Mouse (Mus musculus): ENCODE results near the gene Plppr3. TPM values are rescaled to one million over a fixed set of nuclear protein-coding genes. Genes with fewer than 3 reads are reported as not detected.
A peak's percentile ranks its signal among the peaks of the same experiment; 100 is the strongest.

Gene Plppr3
- 6.7 and 7.0 TPM in 2 replicates for polyA plus RNA-seq (2012; rRNA removed)
- polyA plus RNA-seq (2014; fragmentation: Nextera tagmentation; extraction: Ambion mirVana), result 2.8 and 3.0 TPM in 2 replicates

DNA sequence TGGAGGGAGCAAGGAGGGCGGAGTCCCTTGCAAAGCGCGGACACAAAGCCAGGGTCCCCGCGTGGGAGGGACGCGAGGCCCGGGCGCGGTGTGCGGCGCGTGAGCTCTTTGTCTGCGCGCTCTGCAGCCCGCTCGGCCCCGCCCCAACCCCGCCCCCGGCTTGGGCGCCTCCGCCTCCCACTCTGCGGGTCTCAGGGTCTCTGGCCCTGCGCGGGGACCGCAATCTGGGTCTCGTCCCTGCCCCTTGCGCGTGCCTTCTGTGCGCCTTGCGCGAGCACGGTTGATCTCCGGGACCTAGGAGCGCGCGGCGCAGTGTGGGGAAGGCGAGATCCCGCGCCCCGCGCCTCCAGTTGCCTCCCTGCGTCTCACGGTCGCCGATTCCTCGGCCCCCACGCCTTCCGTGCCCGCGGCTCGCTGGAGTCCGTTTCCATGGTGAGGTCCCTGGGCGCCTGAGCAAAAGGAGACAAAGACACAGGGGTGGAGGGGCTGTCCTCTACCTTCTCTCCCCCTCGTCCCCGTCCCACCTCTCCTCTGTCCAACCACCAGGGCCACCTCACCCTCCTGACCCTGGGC, at the start of gene Plppr3, which contains the start of gene Prtn3:
Gene Plppr3, minus strand, starts transcription at position 345 of the 573 bp plus-strand sequence.
Gene Prtn3, plus strand, starts transcription at position 187 of the 573 bp plus-strand sequence.
- TF ChIP-seq EP300 (IDR thresholded peaks at IDR 0.05; ENCODE audit: low read depth), result no peak
- TF ChIP-seq CTCF (IDR thresholded peaks at IDR 0.05; ENCODE audit: low read depth), result no peak
- Histone ChIP-seq H3K9ac (replicated peaks) (no peak within 1 kb of the TSS), H3K4me3 (ENCODE audit: insufficient read depth in 1 of 2, low read depth in 2 of 2, low read length in 2 of 2) (peak within 1 kb of the TSS; percentile 39 to 57), H3K27me3 (ENCODE audit: control insufficient read depth, insufficient read depth, low read length) (peaks cover 14% of the 10 kb centered on the region), H3K9me3 (ENCODE audit: control insufficient read depth, low read length) (no peaks in the 10 kb centered on the region), H3K4me2 (ENCODE audit: low read depth) (peak within 1 kb of the TSS; percentile 51), H3K27ac (no peak within 1 kb of the TSS), H3K36me3 (replicated peaks; ENCODE audit: control insufficient read depth, insufficient read depth, low read depth) (no peaks in the 10 kb centered on the region), H3K4me1 (replicated peaks; ENCODE audit: control insufficient read depth in 2 of 2, insufficient read depth in 2 of 2, low read length in 1 of 2) (peaks cover 0 to 7% of the 10 kb centered on the region in 2 experiments; a peak in 3 of 4 replicates)
- no peak for DNase-seq (ENCODE audit: low read depth in 3 of 3, low spot score in 3 of 3)
- no peak for ATAC-seq (ENCODE audit: insufficient read depth)
- WGBS (ENCODE audit: insufficient replicate concordance), result 2% methylated on average over 57 of the region's 57 CpGs

GRCm38 (mm10) chr10:79921572-79921971, 47.1 kb upstream of the Plppr3 start:
- ATAC-seq (ENCODE audit: insufficient read depth), result no peak
- no peak for DNase-seq (ENCODE audit: low read depth in 3 of 3, low spot score in 3 of 3)
- Histone ChIP-seq H3K36me3 (replicated peaks; ENCODE audit: control insufficient read depth, insufficient read depth, low read depth) (no peaks in the 10 kb centered on the region), H3K4me2 (ENCODE audit: low read depth) (peak overlapping the region; percentile 13; the same call in 1 of the 2 replicates), H3K4me3 (ENCODE audit: insufficient read depth in 1 of 2, low read depth in 2 of 2, low read length in 2 of 2) (peak overlapping the region in 1 of 2 experiments; percentile 21; a peak in 1 of 4 replicates), H3K27ac (no peak overlapping the region), H3K9me3 (ENCODE audit: control insufficient read depth, low read length) (no peaks in the 10 kb centered on the region), H3K4me1 (replicated peaks; ENCODE audit: control insufficient read depth in 2 of 2, insufficient read depth in 2 of 2, low read length in 1 of 2) (peaks cover 14 to 16% of the 10 kb centered on the region in 2 experiments), H3K27me3 (ENCODE audit: control insufficient read depth, insufficient read depth, low read length) (peaks cover 49% of the 10 kb centered on the region), H3K9ac (replicated peaks) (no peak overlapping the region)
- 10% methylated on average over 34 of the region's 34 CpGs for WGBS (ENCODE audit: insufficient replicate concordance)
- TF ChIP-seq EP300 (IDR thresholded peaks at IDR 0.05; ENCODE audit: low read depth) (no peak), CTCF (IDR thresholded peaks at IDR 0.05; ENCODE audit: low read depth) (no peak)

DNA sequence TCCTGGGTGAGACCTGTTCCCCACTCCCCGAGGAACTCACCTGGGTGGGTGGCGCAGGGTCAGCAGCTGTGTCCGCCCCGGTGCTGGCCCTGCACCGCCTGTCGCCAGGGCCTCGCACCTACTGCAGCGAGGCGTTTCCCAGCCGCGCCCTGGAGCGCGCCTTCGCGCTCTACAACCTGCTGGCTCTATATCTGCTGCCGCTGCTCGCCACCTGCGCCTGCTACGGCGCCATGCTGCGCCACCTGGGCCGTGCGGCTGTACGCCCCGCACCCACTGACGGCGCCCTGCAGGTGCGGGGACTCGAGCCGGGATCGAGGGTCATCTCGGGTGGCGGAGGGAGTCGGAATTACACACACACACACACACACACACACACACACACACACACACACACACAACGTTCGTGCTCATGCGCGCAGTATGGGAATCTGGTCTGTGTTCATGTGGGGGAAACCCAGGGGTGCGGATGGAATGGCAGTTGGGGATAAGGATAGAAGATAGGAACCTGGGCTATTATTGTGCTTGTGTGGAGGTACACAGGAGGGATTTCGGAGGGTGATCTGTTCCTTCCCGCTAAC, 46.6 kb upstream of the Plppr3 start, which contains the start of gene R3hdm4:
Gene R3hdm4, minus strand, starts transcription at position 251 of the 578 bp plus-strand sequence.
- TF ChIP-seq EP300 (IDR thresholded peaks at IDR 0.05; ENCODE audit: low read depth) (no peak), CTCF (IDR thresholded peaks at IDR 0.05; ENCODE audit: low read depth) (no peak)
- Histone ChIP-seq H3K4me3 (ENCODE audit: insufficient read depth in 1 of 2, low read depth in 2 of 2, low read length in 2 of 2) (peak within 1 kb of the TSS in 1 of 2 experiments; percentile 21; a peak in 1 of 4 replicates), H3K9me3 (ENCODE audit: control insufficient read depth, low read length) (no peaks in the 10 kb centered on the region), H3K27ac (no peak within 1 kb of the TSS), H3K36me3 (replicated peaks; ENCODE audit: control insufficient read depth, insufficient read depth, low read depth) (no peaks in the 10 kb centered on the region), H3K27me3 (ENCODE audit: control insufficient read depth, insufficient read depth, low read length) (peaks cover 49% of the 10 kb centered on the region), H3K9ac (replicated peaks) (no peak within 1 kb of the TSS), H3K4me1 (replicated peaks; ENCODE audit: control insufficient read depth in 2 of 2, insufficient read depth in 2 of 2, low read length in 1 of 2) (peaks cover 9 to 13% of the 10 kb centered on the region in 2 experiments), H3K4me2 (ENCODE audit: low read depth) (peak within 1 kb of the TSS; percentile 13)
- DNase-seq (ENCODE audit: low read depth in 3 of 3, low spot score in 3 of 3), result no peak
- no peak for ATAC-seq (ENCODE audit: insufficient read depth)
- WGBS (ENCODE audit: insufficient replicate concordance), result 8% methylated on average over 40 of the region's 41 CpGs

- Histone ChIP-seq H3K4me2 (ENCODE audit: low read depth) (no peak overlapping the region), H3K4me1 (replicated peaks; ENCODE audit: control insufficient read depth in 2 of 2, insufficient read depth in 2 of 2, low read length in 1 of 2) (peaks cover 5 to 14% of the 10 kb centered on the region in 2 experiments), H3K27ac (no peak overlapping the region), H3K9ac (replicated peaks) (no peak overlapping the region), H3K9me3 (ENCODE audit: control insufficient read depth, low read length) (no peaks in the 10 kb centered on the region), H3K27me3 (ENCODE audit: control insufficient read depth, insufficient read depth, low read length) (peaks cover 49% of the 10 kb centered on the region), H3K4me3 (ENCODE audit: insufficient read depth in 1 of 2, low read depth in 2 of 2, low read length in 2 of 2) (no peak overlapping the region), H3K36me3 (replicated peaks; ENCODE audit: control insufficient read depth, insufficient read depth, low read depth) (no peaks in the 10 kb centered on the region)
- 28% methylated on average over 26 of the region's 26 CpGs for WGBS (ENCODE audit: insufficient replicate concordance)
- DNase-seq (ENCODE audit: low read depth in 3 of 3, low spot score in 3 of 3), result no peak
- TF ChIP-seq EP300 (IDR thresholded peaks at IDR 0.05; ENCODE audit: low read depth), result no peak
- no peak for TF ChIP-seq CTCF (IDR thresholded peaks at IDR 0.05; ENCODE audit: low read depth)
- ATAC-seq (ENCODE audit: insufficient read depth), result no peak
These were observed 45.8 kb upstream of the Plppr3 start for GRCm38 (mm10) chr10:79920056-79920890.
